Mouse (Mus musculus) lung, adult 2 months (tissue): ENCODE data around the gene Yipf4. TPM values are rescaled to one million over a fixed set of nuclear protein-coding genes. Genes with fewer than 3 reads are reported as not detected.

Experiments
- DNase-seq: peaks from one replicate; pipeline ENCODE4 v3.0.0; 2022
- H3K4me1 ChIP-seq: fragments of 200-500 bp; 2 replicates; pipeline ENCODE4 v1.6.1; 2011; ENCODE audit warnings: low read length; ENCODE audit not compliant: control insufficient read depth, insufficient read depth
- H3K4me3 ChIP-seq: fragments of 200-500 bp; replicated peaks from 2 replicates; pipeline ENCODE3; 2011; ENCODE audit warnings: low read depth, mild to moderate bottlenecking, control low read depth, low read length; ENCODE audit errors: extremely low read depth
- CTCF ChIP-seq: fragments of 200-500 bp; IDR thresholded peaks from 2 replicates; pipeline ENCODE4 v1.5.1; 2011; ENCODE audit warnings: mild to moderate bottlenecking, low read length, control low read depth; ENCODE audit not compliant: insufficient read depth
- POLR2A ChIP-seq: fragments of 200-500 bp; IDR thresholded peaks from 2 replicates; pipeline ENCODE4 v1.6.1; 2011; ENCODE audit warnings: low read depth, mild to moderate bottlenecking, control low read depth, low read length, borderline replicate concordance; ENCODE audit errors: extremely low read depth
- WGBS: fragments of 180-500 bp; shearing (Covaris S2); methylation state at CpG from one replicate; pipeline ENCODE4 v1.1.7; 2018; 5-methylcytosine and 5-hydroxymethylcytosine counted together
- polyA plus RNA-seq: library from polyadenylated mRNA; depleted of rRNA; stranded (reverse); fragments of >200 nt; gene quantifications from 2 replicates; pipeline ENCODE4 v1.2.3, GENCODE M21; 2012

Gene Yipf4
- polyA plus RNA-seq, 1 experiment = 66.3 TPM

- DNase-seq = no peak
- 82% methylated on average over 8 of the region's 8 CpGs for WGBS
- TF ChIP-seq POLR2A = no peak
- TF ChIP-seq CTCF = no peak
- Histone ChIP-seq H3K4me3 (no peak overlapping the region), H3K4me1 (peaks cover 3% of the 10 kb centered on the region)
These were observed 33.8 kb downstream of the Yipf4 start for GRCm38 (mm10) chr17:74522797-74523723.

GRCm38 (mm10) chr17:74526117-74526516 lies 36.8 kb downstream of the Yipf4 start:
- 86% methylated on average over 2 of the region's 2 CpGs for WGBS
- Histone ChIP-seq H3K4me3 (no peak overlapping the region), H3K4me1 (peaks cover 3% of the 10 kb centered on the region)
- DNase-seq = no peak
- TF ChIP-seq CTCF (no peak), POLR2A (no peak)

GRCm38 (mm10) chr17:74526806-74527653 lies 37.7 kb downstream of the Yipf4 start:
- Histone ChIP-seq H3K4me3 (peak overlapping the region; percentile 21), H3K4me1 (peaks cover 3% of the 10 kb centered on the region)
- DNase-seq = no peak
- no peak for TF ChIP-seq CTCF
- TF ChIP-seq POLR2A = no peak
- 81% methylated on average over 9 of the region's 9 CpGs for WGBS

GRCm38 (mm10) chr17:74527729-74528607 lies 38.7 kb downstream of the Yipf4 start, which contains the start of gene Birc6:
TSS of gene Birc6 (plus strand) at chr17:74528295.
- Histone ChIP-seq H3K4me3 (peak within 1 kb of the TSS; percentile 95), H3K4me1 (peaks cover 3% of the 10 kb centered on the region)
- TF ChIP-seq CTCF (no peak), POLR2A (peak; percentile 92; the same call in 1 of the 2 replicates)
- under 1% methylated on average over 71 of the region's 71 CpGs for WGBS
- DNase-seq = peak; percentile 100

GRCm38 (mm10) chr17:74528648-74529532 lies 39.6 kb downstream of the Yipf4 start:
- under 1% methylated on average over 72 of the region's 72 CpGs for WGBS
- no peak for TF ChIP-seq CTCF
- DNase-seq = no peak

GRCm38 (mm10) chr17:74529533-74529824 lies 40.2 kb downstream of the Yipf4 start:
- no peak for DNase-seq
- Histone ChIP-seq H3K4me1 (peaks cover 3% of the 10 kb centered on the region), H3K4me3 (peak overlapping the region; percentile 95)
- WGBS = 9% methylated on average over 3 of the region's 3 CpGs
- TF ChIP-seq CTCF (no peak), POLR2A (no peak)

More at GRCm38 (mm10) chr17:74528648-74529532, 39.6 kb downstream of the Yipf4 start:
- peaks cover 3% of the 10 kb centered on the region for H3K4me1 ChIP-seq
- peak overlapping the region; percentile 95 for H3K4me3 ChIP-seq

- WGBS = 94% methylated on average over 4 of the region's 4 CpGs
These were observed 45.7 kb downstream of the Yipf4 start for GRCm38 (mm10) chr17:74534971-74535370.

GRCm38 (mm10) chr17:74537526-74537925 lies 48.2 kb downstream of the Yipf4 start:
- H3K4me3 ChIP-seq = no peak overlapping the region
- no peak for DNase-seq
- 79% methylated on average over 1 of the region's 1 CpGs for WGBS
- peaks cover 7% of the 10 kb centered on the region for H3K4me1 ChIP-seq
- TF ChIP-seq CTCF (no peak), POLR2A (no peak)

More at GRCm38 (mm10) chr17:74534971-74535370, 45.7 kb downstream of the Yipf4 start:
- Histone ChIP-seq H3K4me1 (peaks cover 7% of the 10 kb centered on the region), H3K4me3 (no peak overlapping the region)
- no peak for DNase-seq
- TF ChIP-seq CTCF = no peak
- no peak for TF ChIP-seq POLR2A
